Mouse (Mus musculus) cerebellum, adult 2 months (tissue): Measurements from ENCODE around the gene Gm17018.

Experiments
- CTCF ChIP-seq: fragments of 200-500 bp; IDR thresholded peaks from 2 replicates; pipeline ENCODE4 v1.5.1; 2011; ENCODE audit warnings: low read depth, mild to moderate bottlenecking, control low read depth, low read length, moderate library complexity, borderline replicate concordance; ENCODE audit not compliant: insufficient read depth
- POLR2A ChIP-seq: fragments of 200-500 bp; IDR thresholded peaks from 2 replicates; pipeline ENCODE4 v1.6.1; 2011; ENCODE audit warnings: low read length, control low read depth, borderline replicate concordance; ENCODE audit not compliant: insufficient read depth

DNA sequence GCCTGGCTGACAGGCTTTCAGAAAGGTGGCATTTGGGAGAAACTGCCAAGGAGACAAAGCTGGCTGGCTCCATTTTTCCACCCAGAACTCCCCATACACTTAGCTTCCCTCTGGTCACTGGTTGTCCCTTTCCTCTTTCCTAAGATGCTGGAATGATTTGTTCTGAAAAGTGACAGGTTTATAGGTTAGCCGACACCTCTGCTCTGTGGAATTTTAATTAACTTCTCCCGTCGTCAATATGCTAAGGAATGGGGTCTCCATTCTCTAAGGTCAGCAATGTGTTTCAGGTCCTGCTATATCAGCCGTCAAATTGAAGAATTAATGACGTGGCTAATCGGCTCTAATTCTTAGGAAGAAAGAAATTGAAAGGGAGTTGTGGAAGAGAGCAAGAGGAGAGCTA lies 68.2 kb downstream of the Gm17018 start:
- TF ChIP-seq POLR2A (no peak), CTCF (no peak)
